In genomic region chr14:27351051-27351475, GRCm38 (mm10) we compare ENCODE assay signal across 8 mouse cellular contexts.
DNase-seq lines count a peak whose midpoint lies in the region; ATAC-seq and TF ChIP-seq lines count a peak whose summit lies in the region.

No protein-coding gene starts in this region.

- H3K9ac ChIP-seq in neural tube, embryonic 15.5 days (replicated peaks), result no peak overlapping the region

- no peak for DNase-seq in left cerebral cortex, adult 2 months (ENCODE audit: extremely low spot score in 1 of 2, low spot score in 2 of 2)
- no peak for DNase-seq in left cerebral cortex, postnatal 25 days (ENCODE audit: low spot score in 2 of 2)
- DNase-seq in heart, embryonic 10.5 days (ENCODE audit: low spot score), result no peak
- peak; percentile 58 to 74 for DNase-seq in kidney, postnatal 36 days
- DNase-seq in ovary, adult 18-20 months (ENCODE audit: low spot score), result no peak
- DNase-seq in cerebellum, postnatal 14 days, result no peak
- no peak for DNase-seq in thymus, postnatal 10 days (ENCODE audit: low spot score in 2 of 2)

- no peak for TF ChIP-seq CTCF in left cerebral cortex, adult 2 months (IDR thresholded peaks at IDR 0.05)

- no peak for ATAC-seq in neural tube, embryonic 15.5 days (ENCODE audit: low FRiP score)

- no peaks in the 10 kb centered on the region for H3K36me3 ChIP-seq in heart, embryonic 10.5 days
- H3K36me3 ChIP-seq in neural tube, embryonic 15.5 days, result no peaks in the 10 kb centered on the region

- no peaks in the 10 kb centered on the region for H3K27me3 ChIP-seq in heart, embryonic 10.5 days (ENCODE audit: insufficient read depth, poor library complexity, severe bottlenecking)
- H3K27me3 ChIP-seq in neural tube, embryonic 15.5 days (replicated peaks), result no peaks in the 10 kb centered on the region

- no peak overlapping the region for H3K4me2 ChIP-seq in neural tube, embryonic 15.5 days

- H3K9me3 ChIP-seq in heart, embryonic 10.5 days, result no peaks in the 10 kb centered on the region
- H3K9me3 ChIP-seq in neural tube, embryonic 15.5 days (replicated peaks), result no peaks in the 10 kb centered on the region

- H3K27ac ChIP-seq in left cerebral cortex, adult 2 months, result peak overlapping the region; percentile 81
- H3K27ac ChIP-seq in heart, embryonic 10.5 days, result peak overlapping the region; percentile 83
- H3K27ac ChIP-seq in neural tube, embryonic 15.5 days (replicated peaks), result peak overlapping the region; percentile 41

- peaks cover 45% of the 10 kb centered on the region for H3K4me1 ChIP-seq in heart, embryonic 10.5 days
- no peaks in the 10 kb centered on the region for H3K4me1 ChIP-seq in neural tube, embryonic 15.5 days

- intact Hi-C loops in left cerebral cortex, adult 2 months (cut with DNase I), result loop anchor here (5.0 kb wide), 1 partner anchor 51 kb away; no protein-coding TSS in a partner anchor
- intact Hi-C loops in left cerebral cortex, postnatal 25 days (cut with DNase I), result no loop called here

- no peak overlapping the region for H3K4me3 ChIP-seq in left cerebral cortex, adult 2 months
- no peak overlapping the region for H3K4me3 ChIP-seq in heart, embryonic 10.5 days
- H3K4me3 ChIP-seq in neural tube, embryonic 15.5 days (replicated peaks), result no peak overlapping the region

- 47% methylated on average over 5 of the region's 5 CpGs for WGBS in heart, embryonic 10.5 days
- 70% methylated on average over 5 of the region's 5 CpGs for whole genome bisulfite sequencing in neural tube, embryonic 15.5 days

Comparison
In these comparisons a context has a peak if more than half of its experiments do, and no peak if none do; other contexts are left out.
1. DNase-seq: peak in kidney, postnatal 36 days (2 of 2); none in left cerebral cortex, adult 2 months (0 of 2), left cerebral cortex, postnatal 25 days (0 of 2), heart, embryonic 10.5 days (single experiment), ovary, adult 18-20 months (single experiment), cerebellum, postnatal 14 days (0 of 2) and thymus, postnatal 10 days (0 of 2).
2. Peak in every context shown above with its lines, with median percentiles within 50 percentile points of each other: H3K27ac ChIP-seq.